Mouse (Mus musculus): Measurements from ENCODE around the gene Obsl1. TPM values are rescaled to one million over a fixed set of nuclear protein-coding genes. Genes with fewer than 3 reads are reported as not detected.

Gene Obsl1
- polyA plus RNA-seq, 1 experiment from 2014 or later = 42.6 TPM

GRCm38 (mm10) chr1:75510154-75510553, 3.9 kb upstream of the Obsl1 start:
- DNase-seq (ENCODE audit: low spot score) (no peak), ATAC-seq (replicated peaks; ENCODE audit: low FRiP score, low read depth) (no peak)
- TF ChIP-seq CTCF (IDR thresholded peaks at IDR 0.05; ENCODE audit: low read depth) = no peak
- Histone ChIP-seq H3K4me1 (replicated peaks; ENCODE audit: insufficient read depth, low read length) (peaks cover 9% of the 10 kb centered on the region; the same call in 1 of the 2 replicates), H3K36me3 (ENCODE audit: insufficient read depth, low read length) (no peaks in the 10 kb centered on the region), H3K4me2 (ENCODE audit: low read length) (no peak overlapping the region), H3K27me3 (ENCODE audit: insufficient read depth, low read length) (no peaks in the 10 kb centered on the region), H3K9ac (ENCODE audit: low read depth, low read length) (no peak overlapping the region), H3K4me3 (replicated peaks; ENCODE audit: low read depth, low read length) (no peak overlapping the region), H3K27ac (no peak overlapping the region), H3K9me3 (replicated peaks; ENCODE audit: low read length) (no peaks in the 10 kb centered on the region)
- 75% methylated on average over 5 of the region's 5 CpGs for WGBS

- H3K4me3 ChIP-seq (replicated peaks; ENCODE audit: low read depth, low read length) = no peak overlapping the region
- TF ChIP-seq CTCF (IDR thresholded peaks at IDR 0.05; ENCODE audit: low read depth) = no peak
- no peak overlapping the region for H3K4me2 ChIP-seq (ENCODE audit: low read length)
- H3K9me3 ChIP-seq (replicated peaks; ENCODE audit: low read length) = no peaks in the 10 kb centered on the region
- no peak for DNase-seq (ENCODE audit: low spot score)
- ATAC-seq (replicated peaks; ENCODE audit: low FRiP score, low read depth) = no peak
- no peaks in the 10 kb centered on the region for H3K27me3 ChIP-seq (ENCODE audit: insufficient read depth, low read length)
- 60% methylated on average over 20 of the region's 20 CpGs for WGBS
- H3K36me3 ChIP-seq (ENCODE audit: insufficient read depth, low read length) = no peaks in the 10 kb centered on the region
- no peak overlapping the region for H3K27ac ChIP-seq
- no peak overlapping the region for H3K9ac ChIP-seq (ENCODE audit: low read depth, low read length)
- peaks cover 9% of the 10 kb centered on the region; the same call in 1 of the 2 replicates for H3K4me1 ChIP-seq (replicated peaks; ENCODE audit: insufficient read depth, low read length)
Measured at GRCm38 (mm10) chr1:75509586-75509985, 3.3 kb upstream of the Obsl1 start.

- no peak for TF ChIP-seq CTCF (IDR thresholded peaks at IDR 0.05; ENCODE audit: low read depth)
- Histone ChIP-seq H3K27ac (peak within 1 kb of the TSS; percentile 97), H3K9me3 (replicated peaks; ENCODE audit: low read length) (no peaks in the 10 kb centered on the region), H3K36me3 (ENCODE audit: insufficient read depth, low read length) (0 out of 2 replicates have a peak, but pooled peaks cover 9% of the 10 kb centered on the region), H3K4me2 (ENCODE audit: low read length) (peak within 1 kb of the TSS; percentile 68), H3K4me1 (replicated peaks; ENCODE audit: insufficient read depth, low read length) (peaks cover 9% of the 10 kb centered on the region; the same call in 1 of the 2 replicates), H3K4me3 (replicated peaks; ENCODE audit: low read depth, low read length) (peak within 1 kb of the TSS; percentile 86), H3K27me3 (ENCODE audit: insufficient read depth, low read length) (no peaks in the 10 kb centered on the region), H3K9ac (ENCODE audit: low read depth, low read length) (peak within 1 kb of the TSS; percentile 94)
- ATAC-seq (replicated peaks; ENCODE audit: low FRiP score, low read depth) (no peak), DNase-seq (ENCODE audit: low spot score) (no peak)
- 43% methylated on average over 10 of the region's 10 CpGs for WGBS
Measured at GRCm38 (mm10) chr1:75507006-75507405, 754 bp upstream of the Obsl1 start, which contains the start of gene Inha. Gene Inha (plus strand): TSS chr1:75507077.

- Histone ChIP-seq H3K27ac (peak overlapping the region; percentile 97), H3K27me3 (ENCODE audit: insufficient read depth, low read length) (no peaks in the 10 kb centered on the region), H3K9me3 (replicated peaks; ENCODE audit: low read length) (no peaks in the 10 kb centered on the region), H3K4me1 (replicated peaks; ENCODE audit: insufficient read depth, low read length) (peaks cover 9% of the 10 kb centered on the region; the same call in 1 of the 2 replicates), H3K4me3 (replicated peaks; ENCODE audit: low read depth, low read length) (peak overlapping the region; percentile 86), H3K4me2 (ENCODE audit: low read length) (peak overlapping the region; percentile 68), H3K36me3 (ENCODE audit: insufficient read depth, low read length) (0 out of 2 replicates have a peak, but pooled peaks cover 12% of the 10 kb centered on the region), H3K9ac (ENCODE audit: low read depth, low read length) (peak overlapping the region; percentile 94)
- peak; percentile 34 for TF ChIP-seq CTCF (IDR thresholded peaks at IDR 0.05; ENCODE audit: low read depth)
- ATAC-seq (replicated peaks; ENCODE audit: low FRiP score, low read depth) (peak; percentile 41), DNase-seq (ENCODE audit: low spot score) (peak; percentile 66)
- WGBS = 1% methylated on average over 84 of the region's 84 CpGs
Measured at GRCm38 (mm10) chr1:75505159-75505955, 895 bp downstream of the Obsl1 start.

- Histone ChIP-seq H3K27ac (no peak overlapping the region), H3K36me3 (ENCODE audit: insufficient read depth, low read length) (0 out of 2 replicates have a peak, but pooled peaks cover 18% of the 10 kb centered on the region)
Measured at GRCm38 (mm10) chr1:75504256-75505045, 1.8 kb downstream of the Obsl1 start.

GRCm38 (mm10) chr1:75503651-75503980, 2.6 kb downstream of the Obsl1 start:
- Histone ChIP-seq H3K4me2 (ENCODE audit: low read length) (peak overlapping the region; percentile 68; the same call in 1 of the 2 replicates), H3K9me3 (replicated peaks; ENCODE audit: low read length) (no peaks in the 10 kb centered on the region), H3K27me3 (ENCODE audit: insufficient read depth, low read length) (no peaks in the 10 kb centered on the region), H3K4me3 (replicated peaks; ENCODE audit: low read depth, low read length) (no peak overlapping the region), H3K27ac (no peak overlapping the region), H3K36me3 (ENCODE audit: insufficient read depth, low read length) (0 out of 2 replicates have a peak, but pooled peaks cover 25% of the 10 kb centered on the region), H3K9ac (ENCODE audit: low read depth, low read length) (no peak overlapping the region), H3K4me1 (replicated peaks; ENCODE audit: insufficient read depth, low read length) (peaks cover 9% of the 10 kb centered on the region; the same call in 1 of the 2 replicates)
- TF ChIP-seq CTCF (IDR thresholded peaks at IDR 0.05; ENCODE audit: low read depth) = no peak
- ATAC-seq (replicated peaks; ENCODE audit: low FRiP score, low read depth) (no peak), DNase-seq (ENCODE audit: low spot score) (no peak)
- WGBS = 79% methylated on average over 23 of the region's 23 CpGs

More at GRCm38 (mm10) chr1:75504256-75505045, 1.8 kb downstream of the Obsl1 start:
- Histone ChIP-seq H3K4me1 (replicated peaks; ENCODE audit: insufficient read depth, low read length) (peaks cover 9% of the 10 kb centered on the region; the same call in 1 of the 2 replicates), H3K9me3 (replicated peaks; ENCODE audit: low read length) (no peaks in the 10 kb centered on the region), H3K4me2 (ENCODE audit: low read length) (peak overlapping the region; percentile 68), H3K9ac (ENCODE audit: low read depth, low read length) (peak overlapping the region; percentile 94; the same call in 1 of the 2 replicates), H3K4me3 (replicated peaks; ENCODE audit: low read depth, low read length) (peak overlapping the region; percentile 86), H3K27me3 (ENCODE audit: insufficient read depth, low read length) (no peaks in the 10 kb centered on the region)
- no peak for TF ChIP-seq CTCF (IDR thresholded peaks at IDR 0.05; ENCODE audit: low read depth)
- 52% methylated on average over 9 of the region's 9 CpGs for WGBS
- DNase-seq (ENCODE audit: low spot score) = no peak
- ATAC-seq (replicated peaks; ENCODE audit: low FRiP score, low read depth) = no peak

All from kidney, postnatal 0 days (tissue).